Mouse (Mus musculus): ENCODE measurements around the gene Dpysl4.

Gene Dpysl4

GRCm38 (mm10) chr7:139096399-139096798, 10.6 kb downstream of the Dpysl4 start:
- DNase-seq (ENCODE audit: low read depth) = no peak

- no peak for DNase-seq (ENCODE audit: low read depth)
Measured at GRCm38 (mm10) chr7:139100531-139101095, 14.8 kb downstream of the Dpysl4 start.

GRCm38 (mm10) chr7:139101286-139101804, 15.5 kb downstream of the Dpysl4 start:
- DNase-seq (ENCODE audit: low read depth) = no peak

GRCm38 (mm10) chr7:139101826-139102225, 16.0 kb downstream of the Dpysl4 start:
- DNase-seq (ENCODE audit: low read depth) = no peak

- DNase-seq (ENCODE audit: low read depth) = no peak
Measured at GRCm38 (mm10) chr7:139103960-139104381, 18.2 kb downstream of the Dpysl4 start.

DNA sequence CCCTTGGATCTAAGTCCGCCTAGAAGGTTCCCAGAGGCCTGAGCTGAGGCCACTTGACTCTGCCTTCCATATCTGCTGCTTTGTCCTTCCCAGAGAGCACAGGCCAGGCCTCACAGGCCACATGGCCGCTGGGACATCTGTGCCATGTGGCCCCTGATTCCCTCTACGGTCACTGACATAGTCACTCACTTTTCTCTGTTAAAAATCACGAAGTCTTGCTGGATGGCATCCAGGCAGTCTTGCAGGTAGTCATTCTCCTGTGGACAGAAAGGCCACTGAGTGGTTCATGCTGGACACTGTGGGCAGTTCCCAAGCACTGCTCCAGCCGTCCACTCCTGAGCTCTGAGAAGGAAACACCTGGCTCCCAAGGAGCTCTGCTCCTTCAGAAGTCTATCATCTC, 19.3 kb downstream of the Dpysl4 start:
- no peak for DNase-seq (ENCODE audit: low read depth)

DNA sequence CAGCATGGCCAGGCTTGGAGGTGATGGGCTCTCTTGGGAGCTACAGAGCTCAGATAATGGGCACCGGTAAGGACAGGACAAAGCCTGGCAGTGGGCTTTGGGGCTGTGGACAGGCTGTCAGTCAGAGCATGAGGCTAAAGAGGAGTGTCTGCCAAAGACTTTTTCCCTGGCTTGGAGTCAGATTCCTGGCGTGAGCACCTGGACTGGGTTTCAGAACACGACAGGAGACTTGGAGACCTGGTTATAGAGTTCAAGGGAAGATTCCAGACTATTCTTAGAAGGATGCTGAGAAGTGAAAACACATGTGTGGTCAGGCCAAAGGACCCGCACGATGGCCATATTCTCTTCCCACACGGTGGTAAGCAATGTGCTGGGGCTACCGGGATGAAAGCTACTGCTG, 19.9 kb downstream of the Dpysl4 start:
- no peak for DNase-seq (ENCODE audit: low read depth)

DNA sequence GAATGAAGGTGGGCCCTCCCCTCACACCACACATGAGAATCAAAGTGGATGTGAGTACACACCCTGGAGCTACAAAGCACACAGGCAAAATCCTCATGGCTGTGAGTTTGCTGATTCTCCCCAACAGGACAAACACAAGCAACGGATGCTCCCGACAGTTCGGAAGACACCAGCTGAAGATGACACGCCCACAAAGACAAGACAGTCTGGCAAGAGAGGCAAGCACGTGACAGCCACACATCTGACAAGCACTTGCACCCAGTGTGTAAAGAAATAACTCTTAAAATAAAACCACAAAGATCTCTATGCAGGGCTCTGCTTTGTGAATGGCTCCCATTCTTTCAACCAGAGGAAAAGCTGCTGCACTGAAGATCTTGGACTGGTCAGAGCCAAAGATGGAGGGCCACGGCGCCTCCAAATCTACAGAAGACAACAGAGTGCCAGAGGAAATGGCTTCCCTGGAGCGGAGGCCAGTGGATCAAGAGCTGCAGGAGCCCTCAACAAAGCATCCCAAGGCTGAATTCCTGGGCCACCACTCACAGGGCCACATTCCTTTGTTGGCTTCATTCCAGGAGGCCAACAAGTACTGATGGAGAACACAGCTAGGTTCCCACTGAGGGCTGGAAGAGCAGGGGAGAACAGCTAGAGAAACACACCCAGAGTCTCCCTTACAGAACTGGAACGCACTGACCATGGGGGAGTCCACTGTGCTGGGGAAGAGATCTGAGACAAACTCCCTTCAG, 22.3 kb downstream of the Dpysl4 start:
- DNase-seq (ENCODE audit: low read depth) = peak; percentile 23

- DNase-seq (ENCODE audit: low read depth) = peak; percentile 77
Measured at GRCm38 (mm10) chr7:139119152-139119774, 33.5 kb downstream of the Dpysl4 start.

DNA sequence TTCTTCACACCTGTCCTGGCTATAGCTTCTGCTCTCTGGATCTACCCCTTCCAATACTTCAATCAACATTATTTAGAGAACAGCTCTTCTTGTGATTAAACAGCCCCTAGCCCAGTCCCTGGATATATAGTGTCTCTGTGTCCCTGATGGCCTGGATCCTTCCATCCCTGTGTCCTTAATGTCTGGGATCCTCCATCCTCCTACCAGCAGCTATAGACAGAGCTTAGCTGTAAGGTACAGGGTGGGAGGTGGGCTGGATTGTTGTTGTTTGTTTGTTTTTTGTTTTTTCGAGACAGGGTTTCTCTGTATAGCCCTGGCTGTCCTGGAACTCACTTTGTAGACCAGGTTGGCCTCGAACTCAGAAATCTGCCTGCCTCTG, 34.0 kb downstream of the Dpysl4 start:
- no peak for DNase-seq (ENCODE audit: low read depth)

DNA sequence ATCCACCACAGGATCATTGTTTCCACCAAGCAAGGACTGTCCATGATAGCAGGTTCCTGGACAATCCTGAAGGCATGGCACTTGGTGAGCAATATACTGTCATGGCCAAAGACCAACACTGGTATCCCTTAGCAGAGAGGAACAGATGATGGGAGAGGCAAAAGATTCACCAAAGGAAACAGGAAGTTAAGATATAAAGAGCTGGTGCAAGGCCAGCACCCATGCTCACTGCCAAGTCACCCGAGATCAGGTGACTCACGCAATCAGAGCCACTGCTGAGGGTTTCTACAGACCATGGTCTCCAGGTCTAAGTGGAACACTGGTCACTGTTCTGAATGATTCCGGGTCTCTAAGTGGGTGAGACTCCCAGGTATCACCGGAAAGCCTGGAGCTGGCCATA, 40.1 kb downstream of the Dpysl4 start:
- no peak for DNase-seq (ENCODE audit: low read depth)

DNA sequence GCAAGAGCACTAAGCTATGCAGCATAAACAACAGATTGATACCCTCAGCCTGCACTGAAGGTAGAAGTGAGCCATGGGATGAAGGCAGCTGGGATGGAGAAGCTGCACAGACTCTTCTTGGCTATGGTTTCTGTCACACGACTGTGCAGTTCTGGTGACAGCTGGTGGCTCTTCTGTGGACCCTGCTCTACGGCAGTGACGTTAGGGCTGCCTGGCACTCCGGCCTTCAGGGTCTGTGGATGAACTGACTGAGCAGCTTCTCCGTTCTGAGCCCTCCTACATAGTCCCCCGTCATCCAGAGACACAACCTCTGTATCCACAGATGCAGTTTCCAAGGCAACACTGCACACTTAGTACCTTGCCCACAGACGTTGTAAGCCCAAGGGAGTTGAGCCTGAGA, 40.7 kb downstream of the Dpysl4 start:
- DNase-seq (ENCODE audit: low read depth) = no peak

DNA sequence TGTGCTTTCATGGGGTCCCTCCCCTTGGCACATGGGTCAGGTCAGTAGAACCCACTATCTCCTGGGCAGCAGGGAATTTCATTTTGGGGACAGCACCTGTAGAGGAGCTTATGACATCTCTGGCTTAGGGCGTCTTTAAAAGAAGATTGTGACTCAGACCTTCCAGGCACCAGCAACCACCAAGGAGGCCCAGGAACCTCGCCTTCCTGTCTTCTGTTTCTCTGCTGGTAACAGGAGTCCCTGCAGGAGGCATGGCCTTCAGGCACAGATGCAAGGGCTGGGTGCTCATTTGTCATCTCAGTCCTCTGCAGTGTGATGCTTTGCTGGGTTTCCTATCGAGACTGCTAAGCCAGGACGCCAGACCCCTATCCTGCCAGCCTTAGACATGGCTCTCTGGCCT, 43.2 kb downstream of the Dpysl4 start:
- no peak for DNase-seq (ENCODE audit: low read depth)

- DNase-seq (ENCODE audit: low read depth) = no peak
Measured at GRCm38 (mm10) chr7:139130361-139130760, 44.6 kb downstream of the Dpysl4 start.

DNA sequence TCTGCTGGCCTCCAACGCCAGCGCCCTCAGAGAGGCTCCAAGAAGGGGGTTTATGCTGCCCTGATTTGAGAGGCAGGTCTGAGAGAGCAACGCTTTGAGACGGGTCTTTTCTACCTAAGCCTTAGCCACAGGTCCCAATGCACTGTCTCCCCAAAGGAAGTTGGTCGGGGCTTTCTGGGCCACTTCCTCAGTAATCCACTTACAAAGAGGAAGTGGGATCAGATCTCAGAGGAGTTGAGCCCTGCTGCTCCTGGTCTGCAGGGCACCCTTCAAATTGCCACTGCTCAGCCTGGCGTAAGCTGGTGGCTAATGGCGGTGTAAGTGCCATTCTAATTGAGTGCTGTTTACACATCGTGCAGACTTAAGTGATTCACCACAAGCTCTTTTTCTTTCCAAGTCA, 45.7 kb downstream of the Dpysl4 start:
- no peak for DNase-seq (ENCODE audit: low read depth)

DNA sequence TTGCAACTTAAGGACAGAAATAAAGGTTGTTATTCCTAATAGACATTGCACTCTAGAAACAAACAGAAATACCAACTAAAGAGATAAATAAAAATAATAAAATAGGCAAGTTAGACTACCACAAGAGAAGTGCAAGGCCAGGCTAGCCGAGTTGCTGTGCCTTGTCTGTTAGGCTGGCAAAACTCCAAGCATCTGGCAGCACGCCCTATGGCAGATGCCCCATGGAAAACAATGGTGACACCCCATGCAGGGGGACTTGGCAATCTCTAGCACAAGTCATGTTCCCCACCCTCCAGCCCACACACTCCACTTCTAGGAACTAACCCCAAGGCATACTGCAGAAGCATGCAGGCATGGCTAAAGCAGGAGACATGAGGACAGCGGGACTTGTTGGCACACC, 47.6 kb downstream of the Dpysl4 start:
- no peak for DNase-seq (ENCODE audit: low read depth)

- no peak for DNase-seq (ENCODE audit: low read depth)
Measured at GRCm38 (mm10) chr7:139135236-139135635, 49.4 kb downstream of the Dpysl4 start.

- no peak for DNase-seq (ENCODE audit: low read depth)
Measured at GRCm38 (mm10) chr7:139136906-139137491, 51.2 kb downstream of the Dpysl4 start.

DNA sequence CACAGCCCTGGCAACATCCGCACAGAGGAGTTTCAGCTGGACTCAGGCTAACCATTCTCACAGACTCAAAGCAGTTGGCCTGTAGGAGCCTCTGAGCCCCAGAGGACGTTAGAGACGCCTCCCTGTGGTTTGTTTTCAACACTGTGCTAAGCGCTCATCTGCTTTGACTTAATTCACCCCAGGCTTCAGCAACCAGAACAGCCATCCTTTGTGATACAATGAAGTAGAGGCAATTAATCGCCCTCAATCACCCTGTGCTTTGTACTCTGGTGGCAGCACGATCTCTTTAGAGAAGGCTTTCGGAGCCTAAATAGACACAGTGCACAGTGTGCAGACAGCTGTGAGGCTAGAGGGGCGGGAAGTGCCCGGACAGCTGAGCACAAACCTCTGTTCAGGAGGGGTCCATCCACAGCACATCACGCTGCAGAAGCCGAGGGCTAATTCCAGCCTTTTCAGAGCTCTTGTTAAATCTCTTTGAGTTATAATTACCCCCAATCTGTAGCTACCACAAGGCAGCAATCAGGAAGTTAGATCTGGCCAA, 54.2 kb downstream of the Dpysl4 start:
- no peak for DNase-seq (ENCODE audit: low read depth)

DNA sequence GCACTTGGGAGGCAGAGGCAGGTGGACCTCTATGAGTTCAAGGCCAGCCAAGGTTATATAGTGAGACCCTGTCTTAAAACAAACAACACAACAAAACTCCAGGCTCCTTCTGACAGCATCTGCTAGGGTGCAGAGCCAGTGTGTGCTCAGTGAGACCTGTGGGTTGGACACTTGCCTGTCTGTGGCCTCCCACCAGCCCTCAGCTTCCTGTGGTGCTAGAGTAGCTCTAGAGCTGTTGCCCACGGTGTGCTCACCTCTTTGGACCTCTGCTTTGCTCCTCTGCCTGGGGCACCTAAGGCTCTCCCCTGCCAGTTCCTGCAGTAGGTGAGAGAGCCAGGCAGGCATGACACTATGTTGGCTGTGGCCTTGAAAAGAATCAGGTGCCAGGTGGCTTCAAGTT, 58.0 kb downstream of the Dpysl4 start:
- no peak for DNase-seq (ENCODE audit: low read depth)

- DNase-seq (ENCODE audit: low read depth) = no peak
Measured at GRCm38 (mm10) chr7:139145891-139146290, 60.1 kb downstream of the Dpysl4 start.

DNA sequence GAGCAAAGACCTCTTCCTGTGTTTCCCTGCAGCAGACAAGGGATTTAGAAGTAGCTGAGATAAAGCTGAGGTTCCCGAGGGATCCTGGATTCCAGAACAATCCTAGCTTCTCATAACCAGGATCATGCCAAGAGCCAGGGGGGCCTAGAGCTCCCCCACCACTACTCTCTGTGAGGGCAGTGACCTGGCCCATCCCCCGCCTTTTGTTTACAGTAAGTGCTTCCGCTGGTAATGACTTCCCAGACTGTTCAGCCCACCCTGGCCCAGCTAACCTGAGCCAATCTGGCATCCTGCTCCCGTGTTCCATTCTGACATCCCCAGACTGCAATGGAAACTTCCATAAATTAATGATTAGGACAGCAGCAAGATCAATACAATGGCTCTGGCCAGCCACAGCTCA, 61.6 kb downstream of the Dpysl4 start:
- DNase-seq (ENCODE audit: low read depth) = no peak

DNA sequence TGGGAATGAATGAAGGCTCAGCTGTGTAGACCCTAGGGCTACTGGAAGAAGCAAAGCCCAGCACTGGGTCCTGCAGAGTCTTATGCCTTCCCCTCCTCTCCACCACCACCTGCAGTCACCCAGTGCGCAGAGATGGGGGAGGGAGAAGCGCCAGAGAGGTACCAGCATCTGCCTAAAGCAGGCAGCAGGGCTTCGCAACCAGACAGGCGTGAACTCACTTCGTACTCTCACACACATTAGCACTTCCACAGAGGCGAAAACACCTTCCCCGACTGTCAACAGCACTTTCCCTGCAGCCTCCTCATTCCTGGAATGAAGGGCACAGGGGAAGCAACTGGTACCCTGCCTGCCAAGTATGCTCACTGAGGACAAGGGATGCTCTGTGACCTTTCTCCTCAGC, 63.6 kb downstream of the Dpysl4 start:
- DNase-seq (ENCODE audit: low read depth) = no peak
